Mouse (Mus musculus) liver, adult 10 weeks (tissue): ENCODE measurements around the gene Vps39. TPM values are rescaled to one million over a fixed set of nuclear protein-coding genes. Genes with fewer than 3 reads are reported as not detected.

Source experiments
- polyA plus RNA-seq: library from polyadenylated mRNA; stranded (reverse); fragments of 350-450 nt; fragmentation: Illumina TruSeq; extraction: RNeasy Lipid Tissue Mini Kit (QIAGEN cat#74804); gene quantifications from one replicate; pipeline ENCODE4 v1.2.3, GENCODE M21; 2014; ENCODE audit warnings: low read depth, low replicate concordance

Vps39 gene
- 6.8 TPM for polyA plus RNA-seq

DNA sequence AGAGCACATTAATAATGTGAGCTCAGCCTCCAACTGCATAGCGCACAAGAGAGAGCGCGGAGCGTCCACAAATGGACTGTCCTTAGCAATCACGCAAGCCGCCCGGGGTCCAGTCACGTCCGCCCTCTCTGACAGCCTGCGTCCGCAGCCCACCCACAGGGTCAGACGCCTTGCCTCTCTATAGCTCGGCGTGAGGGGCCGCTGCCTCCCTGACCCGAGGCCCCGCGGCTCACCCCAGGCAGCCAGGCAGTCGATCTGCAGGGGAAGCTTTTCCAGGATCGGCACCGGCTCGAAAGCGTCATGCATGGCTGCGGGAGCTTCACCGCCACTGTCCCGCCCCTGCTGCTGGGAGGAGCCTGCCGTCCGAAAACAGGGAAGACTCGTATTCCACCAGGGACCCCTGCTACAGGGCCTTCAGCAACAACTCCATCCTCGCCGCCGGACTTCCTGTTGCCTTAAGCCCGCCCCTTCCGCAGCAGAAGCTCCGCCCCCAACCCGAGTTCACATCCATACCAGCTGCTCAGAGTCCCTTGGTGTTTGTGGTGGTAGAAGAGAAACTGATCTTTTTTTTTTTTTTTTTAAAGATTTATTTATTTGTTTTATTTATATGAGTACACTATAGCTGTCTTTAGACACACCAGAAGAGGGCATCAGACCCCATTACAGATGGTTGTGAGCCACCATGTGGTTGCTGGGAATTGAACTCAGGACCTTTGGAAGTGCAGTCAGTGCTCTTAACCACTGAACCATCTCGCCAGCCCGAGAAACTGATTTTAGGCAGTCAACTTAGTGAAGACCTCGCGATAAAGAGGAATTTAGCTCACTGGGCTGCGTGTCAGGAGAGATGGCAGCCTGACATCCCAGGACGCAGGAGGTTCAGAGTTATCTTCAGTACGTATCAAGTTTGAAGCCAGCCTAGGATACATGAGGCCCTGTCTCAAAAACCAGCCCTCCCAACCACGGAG, at the start of gene Vps39:
Gene Vps39, minus strand, starts transcription at position 456 of the 965 bp plus-strand sequence.

GRCm38 (mm10) chr2:120313976-120314375, 39.0 kb downstream of the Vps39 start, which contains the start of gene Pla2g4f:
TSS of gene Pla2g4f (minus strand) at chr2:120314165.

DNA sequence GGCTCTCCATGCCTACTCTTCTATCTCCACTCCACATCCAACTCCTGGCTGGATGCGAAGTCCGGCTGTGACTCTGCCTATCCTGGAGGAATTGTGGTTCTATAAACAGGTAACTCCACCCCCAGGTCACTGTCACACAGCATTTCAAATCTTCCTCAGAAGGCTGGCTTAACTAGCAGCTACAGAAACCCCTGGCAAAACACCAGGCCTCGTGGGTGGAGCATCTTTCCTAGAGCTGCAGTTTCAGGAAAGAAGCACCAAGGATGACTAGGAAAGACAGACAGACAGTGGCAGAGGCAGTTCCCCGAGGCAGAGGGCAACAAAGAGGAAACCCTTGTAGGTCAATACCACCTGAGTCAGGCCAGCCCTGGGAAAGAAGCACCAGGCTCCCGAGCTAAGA, 63.9 kb downstream of the Vps39 start, which contains the start of gene Pla2g4d:
Gene Pla2g4d, minus strand, starts transcription at position 203 of the 400 bp plus-strand sequence.

Other genes with a start within 250 kb of the Vps39 start
- 3.3 TPM for gene Ehd4, start 198.5 kb downstream of the Vps39 start, polyA plus RNA-seq
- gene Pla2g4e, start 107.8 kb downstream of the Vps39 start, polyA plus RNA-seq = not detected
- not detected for gene Pla2g4d, start 63.9 kb downstream of the Vps39 start, polyA plus RNA-seq
- gene Pla2g4f, start 39.0 kb downstream of the Vps39 start, polyA plus RNA-seq = not detected
- 19.2 TPM for gene Ganc, start 50.8 kb upstream of the Vps39 start, polyA plus RNA-seq
- 11.8 TPM for gene Tmem87a, start 51.0 kb upstream of the Vps39 start, polyA plus RNA-seq
- 0.29 TPM for gene Capn3, start 102.9 kb upstream of the Vps39 start, polyA plus RNA-seq
- gene Zfp106, start 210.7 kb upstream of the Vps39 start, polyA plus RNA-seq = 23.7 TPM
- gene Snap23, start 214.5 kb upstream of the Vps39 start, polyA plus RNA-seq = 61.8 TPM